Mouse (Mus musculus): ENCODE results near the gene Mrps2. TPM values are rescaled to one million over a fixed set of nuclear protein-coding genes. Genes with fewer than 3 reads are reported as not detected.

The Mrps2 gene
- total and polyA plus RNA-seq, 3 experiments, result 30.5 to 71.4 (median 70.3) TPM

DNA sequence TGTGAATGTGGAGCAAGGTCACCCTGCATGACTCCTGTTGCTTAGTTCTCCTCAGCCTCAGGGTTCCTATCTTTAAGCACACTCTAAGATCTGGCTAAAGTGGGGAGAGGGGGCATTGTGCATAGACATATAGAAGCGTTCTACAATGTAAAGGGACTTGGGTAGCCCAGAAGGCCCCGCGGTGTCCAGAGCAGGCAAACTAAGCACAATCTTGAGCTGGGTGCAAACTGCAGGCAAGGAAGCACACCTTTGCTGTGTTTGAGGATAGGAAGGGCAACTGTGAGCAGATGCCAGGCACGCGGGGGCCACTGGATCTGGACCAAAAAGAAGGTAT is 21.7 kb upstream of the Mrps2 start:
- Histone ChIP-seq H3K4me1 (ENCODE audit: control insufficient read depth in 1 of 2, insufficient read depth in 2 of 2, low read length in 2 of 2) (no peaks in the 10 kb centered on the region), H3K79me2 (ENCODE audit: control insufficient read depth, insufficient read depth, low read length, poor library complexity) (no peaks in the 10 kb centered on the region), H3K27me3 (ENCODE audit: control insufficient read depth in 1 of 2, insufficient read depth in 2 of 2, low read length in 2 of 2) (peaks cover 0 to 1% of the 10 kb centered on the region in 2 experiments; a peak in 1 of 4 replicates), H3K9ac (ENCODE audit: control insufficient read depth, low read depth, low read length, poor library complexity, severe bottlenecking) (no peak overlapping the region), H3K9me3 (replicated peaks; ENCODE audit: insufficient read depth, low read length) (no peaks in the 10 kb centered on the region), H3K36me3 (ENCODE audit: control insufficient read depth in 1 of 2, insufficient read depth in 2 of 2, low read length in 2 of 2) (no peaks in the 10 kb centered on the region), H3K4me3 (ENCODE audit: control insufficient read depth in 1 of 2, insufficient read depth in 1 of 2, low read depth in 2 of 2, low read length in 2 of 2) (no peak overlapping the region), H3K27ac (ENCODE audit: control insufficient read depth, low read depth, low read length) (no peak overlapping the region)
- no peak for DNase-seq (ENCODE audit: low read depth, low spot score)
- no peak for TF ChIP-seq BHLHE40 (IDR thresholded peaks at IDR 0.05; ENCODE audit: borderline replicate concordance, low read depth, low read length)
- no peak for TF ChIP-seq NRF1 (IDR thresholded peaks at IDR 0.05; ENCODE audit: insufficient read depth, low read depth, low read length, poor library complexity, severe bottlenecking)
- no peak for TF ChIP-seq TCF12 (IDR thresholded peaks at IDR 0.05; ENCODE audit: low read depth, low read length)
- no peak for TF ChIP-seq ZKSCAN1 (IDR thresholded peaks at IDR 0.05; ENCODE audit: low read depth, low read length)
- no peak for TF ChIP-seq TAL1 (IDR thresholded peaks at IDR 0.05; ENCODE audit: low read length)
- TF ChIP-seq POLR2A (IDR thresholded peaks at IDR 0.05; ENCODE audit: control insufficient read depth in 1 of 2, insufficient read depth in 1 of 2, low read depth in 1 of 2, low read length in 2 of 2, poor library complexity in 1 of 2), result no peak
- no peak for TF ChIP-seq POLR2AphosphoS2 (IDR thresholded peaks at IDR 0.05; ENCODE audit: low read length)
- TF ChIP-seq E2F4 (IDR thresholded peaks at IDR 0.05; ENCODE audit: borderline replicate concordance, low read depth, low read length), result no peak
- no peak for TF ChIP-seq RAD21 (IDR thresholded peaks at IDR 0.05; ENCODE audit: low read depth, low read length)
- TF ChIP-seq MYB (IDR thresholded peaks at IDR 0.05; ENCODE audit: low read depth, low read length), result no peak
- TF ChIP-seq TBP (IDR thresholded peaks at IDR 0.05; ENCODE audit: low read depth, low read length), result no peak
- TF ChIP-seq NELFE (IDR thresholded peaks at IDR 0.05; ENCODE audit: low read depth, low read length), result no peak
- no peak for TF ChIP-seq ZC3H11A (IDR thresholded peaks at IDR 0.05; ENCODE audit: low read depth, low read length)
- no peak for TF ChIP-seq USF1 (IDR thresholded peaks at IDR 0.05; ENCODE audit: low read depth, low read length)
- TF ChIP-seq SIN3A (IDR thresholded peaks at IDR 0.05; ENCODE audit: low read length), result no peak
- no peak for TF ChIP-seq ZNF384 (IDR thresholded peaks at IDR 0.05; ENCODE audit: low read depth, low read length)

DNA sequence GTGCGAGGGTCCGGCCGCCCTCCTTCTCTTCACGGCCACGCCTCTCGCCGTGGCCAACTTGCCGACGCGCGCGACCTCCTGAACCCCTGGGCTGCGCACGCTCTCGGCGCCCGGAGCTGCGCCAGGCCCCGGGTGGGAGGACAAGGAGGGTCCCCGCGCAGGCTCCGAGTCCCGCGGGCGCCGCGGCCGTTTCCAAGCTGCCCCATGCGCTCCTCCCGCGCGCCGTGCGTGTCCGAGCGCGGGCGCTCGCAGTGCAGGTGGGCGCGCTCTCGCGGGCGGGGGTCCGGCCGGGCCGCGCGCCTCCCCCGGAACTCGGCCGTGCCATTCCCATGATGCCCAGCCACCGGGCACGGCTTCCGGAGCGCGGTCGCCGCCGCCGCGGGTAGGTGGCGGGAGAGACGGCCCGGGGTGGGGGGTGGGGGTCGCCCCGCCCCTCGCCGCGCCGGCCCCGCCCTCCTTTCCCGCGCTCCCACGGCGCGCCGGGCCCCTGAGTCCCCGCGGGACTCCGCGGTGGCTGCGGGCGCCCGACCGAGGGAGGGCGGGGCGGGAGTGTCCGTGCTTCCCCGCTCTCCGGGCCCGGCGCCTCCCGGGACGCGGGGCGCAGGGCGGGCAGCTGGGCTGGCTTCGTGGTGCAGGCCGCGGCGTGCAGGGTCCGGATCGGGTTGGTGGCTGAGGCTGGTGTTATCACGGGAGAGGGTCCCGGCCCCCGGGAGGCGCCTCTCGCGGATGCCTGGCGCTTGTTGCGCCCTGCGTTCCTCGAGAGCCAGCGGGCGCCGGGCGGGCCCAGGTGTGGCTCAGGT is 21.2 kb upstream of the Mrps2 start, which contains the start of gene Ppp1r26:
Gene Ppp1r26 (plus strand): TSS at position 286 of the 800 bp plus-strand sequence.
- H3K9me3 ChIP-seq (replicated peaks; ENCODE audit: insufficient read depth, low read length), result no peaks in the 10 kb centered on the region
- H3K27ac ChIP-seq (ENCODE audit: control insufficient read depth, low read depth, low read length), result no peak within 1 kb of the TSS
- TF ChIP-seq SIN3A (IDR thresholded peaks at IDR 0.05; ENCODE audit: low read length) (no peak), CHD1 (IDR thresholded peaks at IDR 0.05; ENCODE audit: low read depth, low read length) (no peak), MEF2A (IDR thresholded peaks at IDR 0.05; ENCODE audit: extremely low read depth, insufficient replicate concordance, low read depth, low read length, poor library complexity, severe bottlenecking) (no peak), ZC3H11A (IDR thresholded peaks at IDR 0.05; ENCODE audit: low read depth, low read length) (no peak), USF2 (IDR thresholded peaks at IDR 0.05; ENCODE audit: borderline replicate concordance in 1 of 2, insufficient read depth in 1 of 2, low read depth in 1 of 2, low read length in 2 of 2) (no peak), MYC (IDR thresholded peaks at IDR 0.05; ENCODE audit: low read depth, low read length) (no peak), RCOR1 (IDR thresholded peaks at IDR 0.05; ENCODE audit: low read depth, low read length) (no peak), ETS1 (IDR thresholded peaks at IDR 0.05; ENCODE audit: low read depth, low read length) (no peak), HCFC1 (IDR thresholded peaks at IDR 0.05; ENCODE audit: low read depth, low read length) (no peak), MYB (IDR thresholded peaks at IDR 0.05; ENCODE audit: low read depth, low read length) (no peak), TAL1 (IDR thresholded peaks at IDR 0.05; ENCODE audit: low read length) (no peak), MAX (IDR thresholded peaks at IDR 0.05; ENCODE audit: low read length) (no peak), POLR2AphosphoS2 (IDR thresholded peaks at IDR 0.05; ENCODE audit: low read length) (no peak)
- no peak within 1 kb of the TSS for H3K4me3 ChIP-seq (ENCODE audit: control insufficient read depth in 1 of 2, insufficient read depth in 1 of 2, low read depth in 2 of 2, low read length in 2 of 2)
- no peaks in the 10 kb centered on the region for H3K79me2 ChIP-seq (ENCODE audit: control insufficient read depth, insufficient read depth, low read length, poor library complexity)
- H3K27me3 ChIP-seq (ENCODE audit: control insufficient read depth in 1 of 2, insufficient read depth in 2 of 2, low read length in 2 of 2), result peaks cover 0 to 1% of the 10 kb centered on the region in 2 experiments; a peak in 1 of 4 replicates
- no peaks in the 10 kb centered on the region for H3K4me1 ChIP-seq (ENCODE audit: control insufficient read depth in 1 of 2, insufficient read depth in 2 of 2, low read length in 2 of 2)
- no peaks in the 10 kb centered on the region for H3K36me3 ChIP-seq (ENCODE audit: control insufficient read depth in 1 of 2, insufficient read depth in 2 of 2, low read length in 2 of 2)
- no peak within 1 kb of the TSS for H3K9ac ChIP-seq (ENCODE audit: control insufficient read depth, low read depth, low read length, poor library complexity, severe bottlenecking)
- no peak for DNase-seq (ENCODE audit: low read depth, low spot score)
